Mouse (Mus musculus) stomach, embryonic 14.5 days (tissue): ENCODE results near the gene Agr2. TPM values are rescaled to one million over a fixed set of nuclear protein-coding genes. Genes with fewer than 3 reads are reported as not detected.

Experiments used
- ATAC-seq: fragments of 200-750 bp; cut with Nextera tagmentation; 2 replicates; pipeline ENCODE4 v1.8.0; 2017; ENCODE audit warnings: low read depth, moderate TSS enrichment; ENCODE audit not compliant: insufficient number of reproducible peaks, insufficient read depth, low FRiP score
- H3K27ac ChIP-seq: fragments of 300-500 bp; sonication (generic); 2 replicates; pipeline ENCODE4 v1.5.1; 2014; ENCODE audit warnings: mild to moderate bottlenecking, low read length, moderate library complexity, mixed read lengths
- H3K27me3 ChIP-seq: fragments of 300-500 bp; sonication (generic); 2 replicates; pipeline ENCODE4 v1.6.1; 2014; ENCODE audit warnings: low read length, control low read depth, mixed read lengths; ENCODE audit not compliant: control insufficient read depth, insufficient read depth
- H3K36me3 ChIP-seq: fragments of 300-500 bp; sonication (generic); 2 replicates; pipeline ENCODE4 v1.6.1; 2014; ENCODE audit warnings: mild to moderate bottlenecking, control low read depth, low read length, moderate library complexity, mixed read lengths; ENCODE audit not compliant: control insufficient read depth, insufficient read depth
- H3K4me1 ChIP-seq: fragments of 300-500 bp; sonication (generic); 2 replicates; pipeline ENCODE4 v1.6.1; 2014; ENCODE audit warnings: low read length, control low read depth, mixed read lengths; ENCODE audit not compliant: control insufficient read depth, insufficient read depth
- H3K4me2 ChIP-seq: fragments of 300-500 bp; sonication (generic); replicated peaks from 2 replicates; pipeline ENCODE4 v1.6.1; 2014; ENCODE audit warnings: low read depth, low read length, control low read depth
- H3K4me3 ChIP-seq: fragments of 300-500 bp; sonication (generic); 2 replicates; pipeline ENCODE4 v1.5.1; 2014; ENCODE audit warnings: low read depth, low read length, control low read depth
- H3K9ac ChIP-seq: fragments of 300-500 bp; sonication (generic); replicated peaks from 2 replicates; pipeline ENCODE4 v1.6.1; 2014; ENCODE audit warnings: low read depth, mild to moderate bottlenecking, control low read depth, low read length, moderate library complexity, mixed read lengths
- H3K9me3 ChIP-seq: fragments of 300-500 bp; sonication (generic); 2 replicates; pipeline ENCODE4 v1.6.1; 2016; ENCODE audit warnings: low read depth, low read length, control low read depth; ENCODE audit not compliant: control insufficient read depth
- WGBS: fragments of 180-500 bp; shearing (Covaris S2); extraction: QIAGEN DNeasy Blood & Tissue Kit; methylation state at CpG from one replicate; pipeline ENCODE4 v1.1.7; 2014; 5-methylcytosine and 5-hydroxymethylcytosine counted together
- polyA plus RNA-seq: library from polyadenylated mRNA; unstranded; fragments of >200 nt; fragmentation: Nextera tagmentation; extraction: Ambion mirVana; gene quantifications from 2 replicates; pipeline ENCODE4 v1.2.1, GENCODE M21; 2014

Gene Agr2
- polyA plus RNA-seq, 1 experiment from 2014 or later: 223 TPM

DNA sequence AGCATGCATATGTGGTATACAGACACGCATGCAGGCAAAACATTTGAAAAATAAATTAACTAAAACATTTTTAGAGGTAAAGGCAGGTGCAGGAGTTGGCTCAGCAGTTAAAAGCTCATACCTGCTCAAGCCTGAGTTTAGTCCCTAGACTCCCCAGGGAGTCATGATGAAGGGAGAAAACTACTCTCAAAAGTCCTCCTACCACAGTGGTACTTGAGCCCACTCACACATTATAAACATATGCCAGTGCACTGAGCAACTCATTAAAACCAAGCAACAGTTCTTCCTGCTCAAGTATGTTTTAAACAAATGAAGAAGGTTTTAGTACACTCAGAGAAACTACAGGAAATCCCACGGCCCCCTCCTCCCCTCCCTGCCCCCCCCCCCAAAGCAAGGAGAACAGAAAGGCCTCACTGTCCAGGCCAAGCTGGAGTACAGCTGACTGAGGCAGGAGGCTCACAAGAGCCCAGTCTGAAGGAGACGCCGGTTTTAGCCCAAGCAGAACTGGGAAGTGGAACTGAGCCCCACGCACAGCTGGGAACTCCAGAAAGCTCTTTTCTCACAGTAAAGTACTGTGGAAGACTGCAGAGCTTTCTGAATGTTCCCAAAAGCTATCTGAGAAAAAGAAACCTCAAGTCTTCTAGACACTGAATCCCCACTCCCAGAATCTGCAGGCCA is 36.4 kb downstream of the Agr2 start:
- WGBS: 64% methylated on average over 5 of the region's 5 CpGs
- Histone ChIP-seq H3K27me3 (no peaks in the 10 kb centered on the region), H3K4me1 (no peaks in the 10 kb centered on the region), H3K27ac (no peak overlapping the region), H3K9ac (no peak overlapping the region), H3K36me3 (no peaks in the 10 kb centered on the region), H3K4me2 (no peak overlapping the region), H3K9me3 (no peaks in the 10 kb centered on the region), H3K4me3 (no peak overlapping the region)
- ATAC-seq: no peak

DNA sequence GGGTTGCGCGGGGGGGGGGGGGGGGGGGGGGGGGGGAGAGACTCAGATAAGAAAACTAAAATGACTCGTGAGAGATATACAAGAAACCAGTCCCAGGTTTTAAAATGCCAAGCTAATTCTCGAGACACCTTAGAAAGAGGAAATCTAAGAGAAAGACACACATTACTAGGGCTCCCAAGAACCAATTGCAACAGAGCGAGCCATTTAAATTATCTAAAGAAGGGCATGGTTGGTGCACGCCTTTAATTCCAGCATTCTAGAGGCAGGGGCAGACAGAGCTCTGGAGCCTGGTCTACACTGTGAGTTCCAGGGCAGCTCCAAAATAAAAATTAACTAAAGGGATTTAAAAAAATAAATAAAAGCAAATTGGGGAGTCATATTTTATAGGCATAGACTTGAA is 37.0 kb downstream of the Agr2 start:
- no peaks in the 10 kb centered on the region for H3K27me3 ChIP-seq
- H3K4me2 ChIP-seq: no peak overlapping the region
- H3K36me3 ChIP-seq: no peaks in the 10 kb centered on the region
- ATAC-seq: no peak
- no peak overlapping the region for H3K4me3 ChIP-seq
- no peaks in the 10 kb centered on the region for H3K9me3 ChIP-seq
- no peaks in the 10 kb centered on the region for H3K4me1 ChIP-seq
- WGBS: 71% methylated on average over 4 of the region's 6 CpGs
- H3K9ac ChIP-seq: no peak overlapping the region
- H3K27ac ChIP-seq: no peak overlapping the region

DNA sequence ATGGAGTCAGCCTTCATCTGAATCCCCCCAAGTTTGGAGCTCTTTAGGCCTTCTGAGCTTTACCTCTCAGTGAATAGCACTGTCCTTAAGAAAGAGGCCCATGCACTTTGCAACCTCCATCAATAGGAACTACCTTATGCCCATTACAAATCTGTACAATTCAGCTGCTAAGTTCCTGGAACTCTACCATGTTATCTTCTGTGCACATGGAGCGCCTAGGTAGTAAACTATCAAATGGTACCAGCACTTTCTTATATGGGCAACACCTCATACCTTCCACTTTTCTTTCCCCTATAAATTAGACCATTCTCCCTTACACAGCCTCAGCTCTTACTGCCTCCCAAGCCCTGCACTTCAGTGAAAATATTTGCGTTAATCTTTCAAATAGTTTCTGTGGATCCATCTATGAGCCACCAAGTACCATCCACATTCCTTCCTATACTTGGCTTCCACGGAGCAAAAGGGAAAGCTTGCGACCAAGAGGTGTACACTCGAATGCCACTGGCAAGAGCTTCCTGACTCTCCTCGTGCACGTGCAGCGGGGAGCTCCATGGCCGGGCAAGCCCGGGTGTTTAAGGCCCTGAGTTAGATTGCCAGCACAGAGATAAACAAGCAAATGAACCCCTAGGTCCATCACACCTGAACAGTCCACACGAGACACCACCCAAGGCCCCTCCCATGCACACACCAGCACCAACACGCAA is 38.1 kb downstream of the Agr2 start:
- no peak overlapping the region for H3K4me3 ChIP-seq
- whole genome bisulfite sequencing: 81% methylated on average over 12 of the region's 12 CpGs
- H3K4me2 ChIP-seq: no peak overlapping the region
- no peaks in the 10 kb centered on the region for H3K27me3 ChIP-seq
- H3K9me3 ChIP-seq: no peaks in the 10 kb centered on the region
- ATAC-seq: no peak
- H3K27ac ChIP-seq: no peak overlapping the region
- no peak overlapping the region for H3K9ac ChIP-seq
- no peaks in the 10 kb centered on the region for H3K4me1 ChIP-seq
- no peaks in the 10 kb centered on the region for H3K36me3 ChIP-seq

DNA sequence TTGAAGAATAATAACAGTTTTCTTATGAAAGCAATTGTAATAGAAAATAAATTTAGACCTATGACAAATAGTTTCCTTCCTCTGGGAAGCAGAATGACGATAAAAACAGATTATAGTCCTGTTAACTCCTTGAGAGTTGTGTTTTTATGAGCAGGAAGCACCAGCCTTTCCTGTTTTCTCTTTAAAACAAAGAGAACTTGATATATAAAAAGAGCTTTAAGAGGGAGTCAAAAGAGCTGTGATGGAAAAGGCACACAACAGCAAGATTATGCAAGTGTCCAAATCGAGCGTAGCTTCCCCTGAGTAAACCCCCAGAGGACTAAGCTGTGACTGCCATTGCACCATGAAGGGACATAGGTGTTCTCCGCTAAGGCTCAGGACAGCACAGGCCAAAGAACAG is 39.7 kb downstream of the Agr2 start:
- 81% methylated on average over 4 of the region's 4 CpGs for WGBS
- Histone ChIP-seq H3K4me1 (no peaks in the 10 kb centered on the region), H3K4me3 (no peak overlapping the region), H3K9ac (no peak overlapping the region), H3K27ac (peak overlapping the region; percentile 39; the same call in 1 of the 2 replicates), H3K36me3 (no peaks in the 10 kb centered on the region), H3K27me3 (no peaks in the 10 kb centered on the region), H3K4me2 (no peak overlapping the region), H3K9me3 (no peaks in the 10 kb centered on the region)
- ATAC-seq: no peak

DNA sequence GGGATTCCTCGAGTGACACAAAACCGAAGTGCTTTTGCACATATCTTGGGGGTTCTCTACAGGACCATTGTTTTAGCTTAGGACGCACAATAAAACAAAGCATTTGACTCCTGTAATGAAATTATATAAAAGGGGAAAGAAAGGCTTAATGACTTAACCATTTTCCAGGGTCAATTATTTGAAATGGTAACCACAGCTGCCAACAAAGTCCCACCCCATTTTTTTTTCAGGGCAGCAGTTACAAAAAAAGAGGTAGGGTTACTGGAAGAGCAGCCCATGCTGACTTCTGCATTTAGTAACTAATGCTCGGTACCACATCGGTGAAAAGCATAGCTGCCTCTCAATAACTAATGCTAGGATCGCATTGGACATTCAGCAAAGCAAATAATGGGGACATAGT is 42.8 kb downstream of the Agr2 start:
- no peak overlapping the region for H3K4me2 ChIP-seq
- ATAC-seq: no peak
- no peak overlapping the region for H3K9ac ChIP-seq
- no peaks in the 10 kb centered on the region for H3K9me3 ChIP-seq
- no peak overlapping the region for H3K4me3 ChIP-seq
- H3K4me1 ChIP-seq: no peaks in the 10 kb centered on the region; the same call in 1 of the 2 replicates
- 91% methylated on average over 6 of the region's 6 CpGs for WGBS
- no peaks in the 10 kb centered on the region for H3K27me3 ChIP-seq
- H3K27ac ChIP-seq: no peak overlapping the region
- H3K36me3 ChIP-seq: no peaks in the 10 kb centered on the region

DNA sequence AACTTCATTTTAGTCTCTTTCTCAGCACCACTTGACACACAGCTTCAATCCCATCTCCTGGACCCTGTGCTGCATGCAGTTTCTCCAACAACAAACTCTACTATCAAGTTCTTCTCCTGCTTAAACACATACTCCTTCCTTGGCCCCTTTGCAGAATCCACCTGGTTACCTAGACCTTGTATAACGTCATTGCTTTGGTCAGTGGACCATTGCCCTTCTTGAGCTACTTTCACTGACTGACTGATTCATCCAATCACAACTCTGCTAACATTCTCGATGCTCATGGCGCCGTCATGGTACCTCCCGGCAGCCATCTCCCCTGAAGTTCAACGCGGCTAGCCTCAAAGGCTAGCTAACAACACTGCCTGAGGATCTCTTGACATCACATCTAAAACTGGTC is 43.4 kb downstream of the Agr2 start:
- no peak for ATAC-seq
- 95% methylated on average over 7 of the region's 7 CpGs for WGBS
- no peak overlapping the region for H3K4me2 ChIP-seq
- H3K27ac ChIP-seq: no peak overlapping the region
- H3K36me3 ChIP-seq: no peaks in the 10 kb centered on the region
- no peak overlapping the region for H3K4me3 ChIP-seq
- H3K9ac ChIP-seq: no peak overlapping the region
- H3K9me3 ChIP-seq: no peaks in the 10 kb centered on the region
- peaks cover 4% of the 10 kb centered on the region; the same call in 1 of the 2 replicates for H3K4me1 ChIP-seq
- H3K27me3 ChIP-seq: no peaks in the 10 kb centered on the region

DNA sequence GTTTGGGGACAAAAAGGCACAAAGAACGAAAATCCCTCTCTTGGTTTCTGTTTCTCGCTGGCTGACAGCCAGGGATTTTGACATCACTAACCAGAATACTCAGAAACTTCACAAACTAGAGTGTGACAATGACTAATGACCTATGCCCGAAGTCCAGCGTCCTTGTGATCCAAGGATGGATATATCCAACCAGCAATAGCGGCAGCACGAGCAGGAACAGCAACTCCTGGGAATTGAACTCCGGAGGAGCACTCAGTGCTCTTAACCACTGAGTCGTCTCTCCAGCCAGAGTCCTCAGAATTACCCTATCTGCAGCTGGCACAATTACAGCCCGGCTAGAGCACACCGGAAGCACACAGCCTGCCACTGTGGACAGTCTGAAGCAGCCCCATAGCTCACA is 44.1 kb downstream of the Agr2 start:
- Histone ChIP-seq H3K36me3 (no peaks in the 10 kb centered on the region), H3K9me3 (no peaks in the 10 kb centered on the region), H3K4me3 (no peak overlapping the region), H3K27me3 (no peaks in the 10 kb centered on the region), H3K4me2 (no peak overlapping the region), H3K9ac (no peak overlapping the region), H3K27ac (no peak overlapping the region), H3K4me1 (peaks cover 4% of the 10 kb centered on the region; the same call in 1 of the 2 replicates)
- no peak for ATAC-seq
- WGBS: 56% methylated on average over 10 of the region's 10 CpGs

DNA sequence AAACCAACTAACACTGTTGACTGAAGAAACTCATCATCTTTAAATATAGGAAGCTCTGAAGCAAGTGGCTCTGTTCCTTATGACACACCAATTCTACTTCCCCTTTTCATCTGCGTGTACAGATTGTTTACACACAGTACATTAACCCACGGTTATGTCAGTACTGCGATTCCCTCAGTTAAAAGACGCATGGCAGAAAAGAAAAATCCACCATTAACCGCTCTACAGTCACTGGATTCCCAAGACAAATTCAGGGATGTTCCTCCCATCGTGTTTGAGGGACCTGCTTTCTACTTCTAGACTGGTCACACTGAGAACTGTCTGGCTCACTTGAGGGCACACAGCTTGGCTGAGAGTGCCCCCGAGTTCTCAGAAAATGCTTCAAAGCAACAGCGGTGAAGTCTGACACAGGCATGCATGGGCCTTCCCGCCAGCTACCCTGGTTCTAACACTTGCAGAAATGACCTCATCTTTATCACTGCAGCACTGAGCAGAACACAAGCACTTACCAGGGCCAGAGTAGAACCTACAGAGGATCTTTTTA is 46.9 kb downstream of the Agr2 start:
- Histone ChIP-seq H3K36me3 (no peaks in the 10 kb centered on the region), H3K4me1 (peaks cover 4% of the 10 kb centered on the region; the same call in 1 of the 2 replicates), H3K27ac (no peak overlapping the region), H3K4me2 (no peak overlapping the region), H3K9me3 (no peaks in the 10 kb centered on the region), H3K9ac (no peak overlapping the region), H3K27me3 (no peaks in the 10 kb centered on the region), H3K4me3 (no peak overlapping the region)
- 55% methylated on average over 9 of the region's 9 CpGs for WGBS
- ATAC-seq: no peak
